Mouse (Mus musculus): ENCODE measurements around the gene AI661453. TPM values are rescaled to one million over a fixed set of nuclear protein-coding genes. Genes with fewer than 3 reads are reported as not detected.
"Not testable (repeated sequence)": the region's sequence is repeated elsewhere in the genome, so short reads cannot be mapped to it uniquely, and the experiment has no call there.

AI661453 gene
- polyA plus RNA-seq, 1 experiment, result 0.30 TPM

GRCm38 (mm10) chr17:47408558-47408898 lies 27.9 kb upstream of the AI661453 start:
- Histone ChIP-seq H3K27ac (ENCODE audit: control insufficient read depth, insufficient read depth, low read depth, low read length, poor library complexity) (no peak overlapping the region), H3K4me1 (ENCODE audit: control insufficient read depth, insufficient read depth, low read length) (no peaks in the 10 kb centered on the region), H3K4me3 (replicated peaks; ENCODE audit: control insufficient read depth, low read depth, low read length) (no peak overlapping the region)
- peak; percentile 73 for TF ChIP-seq CTCF (IDR thresholded peaks at IDR 0.05; ENCODE audit: control insufficient read depth, insufficient read depth, low read length)
- no peak for TF ChIP-seq POLR2A (IDR thresholded peaks at IDR 0.05; ENCODE audit: borderline replicate concordance, control insufficient read depth, low read depth, low read length)
- 12% methylated on average over 8 of the region's 8 CpGs for WGBS

GRCm38 (mm10) chr17:47409897-47410861 lies 26.2 kb upstream of the AI661453 start:
- not testable (repeated sequence) for H3K4me3 ChIP-seq (replicated peaks; ENCODE audit: control insufficient read depth, low read depth, low read length); H3K27ac ChIP-seq (ENCODE audit: control insufficient read depth, insufficient read depth, low read depth, low read length, poor library complexity); H3K4me1 ChIP-seq (ENCODE audit: control insufficient read depth, insufficient read depth, low read length)
- WGBS, result 4% methylated on average over 74 of the region's 74 CpGs

- WGBS, result 76% methylated on average over 2 of the region's 2 CpGs
- H3K4me1 ChIP-seq (ENCODE audit: control insufficient read depth, insufficient read depth, low read length), result no peaks in the 10 kb centered on the region
- no peak overlapping the region for H3K27ac ChIP-seq (ENCODE audit: control insufficient read depth, insufficient read depth, low read depth, low read length, poor library complexity)
- TF ChIP-seq POLR2A (IDR thresholded peaks at IDR 0.05; ENCODE audit: borderline replicate concordance, control insufficient read depth, low read depth, low read length) (no peak), CTCF (IDR thresholded peaks at IDR 0.05; ENCODE audit: control insufficient read depth, insufficient read depth, low read length) (no peak)
- H3K4me3 ChIP-seq (replicated peaks; ENCODE audit: control insufficient read depth, low read depth, low read length), result no peak overlapping the region
Measured at GRCm38 (mm10) chr17:47420195-47420594, 16.2 kb upstream of the AI661453 start.

- H3K4me1 ChIP-seq (ENCODE audit: control insufficient read depth, insufficient read depth, low read length), result no peaks in the 10 kb centered on the region
- no peak overlapping the region for H3K4me3 ChIP-seq (replicated peaks; ENCODE audit: control insufficient read depth, low read depth, low read length)
- TF ChIP-seq POLR2A (IDR thresholded peaks at IDR 0.05; ENCODE audit: borderline replicate concordance, control insufficient read depth, low read depth, low read length), result no peak
- no peak for TF ChIP-seq CTCF (IDR thresholded peaks at IDR 0.05; ENCODE audit: control insufficient read depth, insufficient read depth, low read length)
- 75% methylated on average over 3 of the region's 3 CpGs for WGBS
- H3K27ac ChIP-seq (ENCODE audit: control insufficient read depth, insufficient read depth, low read depth, low read length, poor library complexity), result no peak overlapping the region
Measured at GRCm38 (mm10) chr17:47421566-47421965, 14.8 kb upstream of the AI661453 start.

- 90% methylated on average over 1 of the region's 1 CpGs for WGBS
- H3K4me1 ChIP-seq (ENCODE audit: control insufficient read depth, insufficient read depth, low read length); H3K27ac ChIP-seq (ENCODE audit: control insufficient read depth, insufficient read depth, low read depth, low read length, poor library complexity); H3K4me3 ChIP-seq (replicated peaks; ENCODE audit: control insufficient read depth, low read depth, low read length): not testable (repeated sequence)
Measured at GRCm38 (mm10) chr17:47422616-47423015, 13.8 kb upstream of the AI661453 start.

- Histone ChIP-seq H3K4me1 (ENCODE audit: control insufficient read depth, insufficient read depth, low read length) (no peaks in the 10 kb centered on the region), H3K27ac (ENCODE audit: control insufficient read depth, insufficient read depth, low read depth, low read length, poor library complexity) (no peak overlapping the region), H3K4me3 (replicated peaks; ENCODE audit: control insufficient read depth, low read depth, low read length) (no peak overlapping the region)
- 60% methylated on average over 6 of the region's 6 CpGs for WGBS
- TF ChIP-seq CTCF (IDR thresholded peaks at IDR 0.05; ENCODE audit: control insufficient read depth, insufficient read depth, low read length) (no peak), POLR2A (IDR thresholded peaks at IDR 0.05; ENCODE audit: borderline replicate concordance, control insufficient read depth, low read depth, low read length) (no peak)
Measured at GRCm38 (mm10) chr17:47424186-47424585, 12.2 kb upstream of the AI661453 start.

- TF ChIP-seq POLR2A (IDR thresholded peaks at IDR 0.05; ENCODE audit: borderline replicate concordance, control insufficient read depth, low read depth, low read length), result no peak
- TF ChIP-seq CTCF (IDR thresholded peaks at IDR 0.05; ENCODE audit: control insufficient read depth, insufficient read depth, low read length), result no peak; the same call in 1 of the 2 replicates
- WGBS, result 74% methylated on average over 6 of the region's 6 CpGs
- H3K27ac ChIP-seq (ENCODE audit: control insufficient read depth, insufficient read depth, low read depth, low read length, poor library complexity), result no peak overlapping the region
- H3K4me1 ChIP-seq (ENCODE audit: control insufficient read depth, insufficient read depth, low read length), result no peaks in the 10 kb centered on the region
- H3K4me3 ChIP-seq (replicated peaks; ENCODE audit: control insufficient read depth, low read depth, low read length), result no peak overlapping the region
Measured at GRCm38 (mm10) chr17:47427316-47427715, 9.1 kb upstream of the AI661453 start.

GRCm38 (mm10) chr17:47428831-47429304 lies 7.5 kb upstream of the AI661453 start:
- Histone ChIP-seq H3K27ac (ENCODE audit: control insufficient read depth, insufficient read depth, low read depth, low read length, poor library complexity) (no peak overlapping the region), H3K4me1 (ENCODE audit: control insufficient read depth, insufficient read depth, low read length) (no peaks in the 10 kb centered on the region), H3K4me3 (replicated peaks; ENCODE audit: control insufficient read depth, low read depth, low read length) (no peak overlapping the region)
- TF ChIP-seq CTCF (IDR thresholded peaks at IDR 0.05; ENCODE audit: control insufficient read depth, insufficient read depth, low read length) (no peak), POLR2A (IDR thresholded peaks at IDR 0.05; ENCODE audit: borderline replicate concordance, control insufficient read depth, low read depth, low read length) (no peak)
- WGBS, result 27% methylated on average over 8 of the region's 8 CpGs

GRCm38 (mm10) chr17:47430815-47431214 lies 5.6 kb upstream of the AI661453 start:
- Histone ChIP-seq H3K27ac (ENCODE audit: control insufficient read depth, insufficient read depth, low read depth, low read length, poor library complexity) (no peak overlapping the region), H3K4me3 (replicated peaks; ENCODE audit: control insufficient read depth, low read depth, low read length) (no peak overlapping the region), H3K4me1 (ENCODE audit: control insufficient read depth, insufficient read depth, low read length) (no peaks in the 10 kb centered on the region)
- TF ChIP-seq CTCF (IDR thresholded peaks at IDR 0.05; ENCODE audit: control insufficient read depth, insufficient read depth, low read length) (no peak), POLR2A (IDR thresholded peaks at IDR 0.05; ENCODE audit: borderline replicate concordance, control insufficient read depth, low read depth, low read length) (no peak)
- 70% methylated on average over 5 of the region's 5 CpGs for WGBS
